In genomic region chr7:4863041-4863440, GRCm38 (mm10) we compare ENCODE assay signal across 9 mouse cellular contexts. TPM values are rescaled to one million over a fixed set of nuclear protein-coding genes. Genes with fewer than 3 reads are reported as not detected.
DNase-seq lines count a peak whose midpoint lies in the region; ATAC-seq and TF ChIP-seq lines count a peak whose summit lies in the region.
"Had no signal": no experiment of that assay in that cellular context is flagged by ENCODE, and none has a peak within 500 bp of the region (broad histone marks: within the 10 kb centered on the region; RNA-seq: fewer than 3 reads in every experiment).

No protein-coding gene starts in this region.

- H3K36me3 ChIP-seq in limb, embryonic 15.5 days, result no peaks in the 10 kb centered on the region
- no peaks in the 10 kb centered on the region for H3K36me3 ChIP-seq in thymus, adult 2 months (ENCODE audit: control insufficient read depth, insufficient read depth, low read length)
- H3K36me3 ChIP-seq: liver, embryonic 15.5 days had no signal

- TF ChIP-seq CTCF in thymus, adult 2 months (IDR thresholded peaks at IDR 0.05; ENCODE audit: borderline replicate concordance, control insufficient read depth, extremely low read depth, insufficient read depth, low read length, poor library complexity), result no peak

- 21% methylated on average over 1 of the region's 1 CpGs for WGBS in limb, embryonic 15.5 days
- 72% methylated on average over 1 of the region's 1 CpGs for WGBS in thymus, adult 2 months

- H3K27me3 ChIP-seq in limb, embryonic 15.5 days, result no peaks in the 10 kb centered on the region
- no peaks in the 10 kb centered on the region for H3K27me3 ChIP-seq in thymus, adult 2 months (ENCODE audit: control insufficient read depth, insufficient read depth, low read length)
- H3K27me3 ChIP-seq: liver, embryonic 15.5 days had no signal

- H3K27ac ChIP-seq in limb, embryonic 15.5 days, result peak overlapping the region; percentile 51; the same call in 1 of the 2 replicates
- no peak overlapping the region for H3K27ac ChIP-seq in thymus, adult 2 months (ENCODE audit: control insufficient read depth, insufficient read depth, low read length)
- H3K27ac ChIP-seq: liver, embryonic 15.5 days had no signal

- H3K4me1 ChIP-seq in limb, embryonic 15.5 days, result peaks cover 24% of the 10 kb centered on the region
- peaks cover 12% of the 10 kb centered on the region for H3K4me1 ChIP-seq in thymus, adult 2 months (replicated peaks; ENCODE audit: control insufficient read depth, insufficient read depth, low read length)

- H3K9ac ChIP-seq in limb, embryonic 15.5 days, result no peak overlapping the region
- H3K9ac ChIP-seq: liver, embryonic 15.5 days had no signal

- H3K9me3 ChIP-seq in limb, embryonic 15.5 days, result no peaks in the 10 kb centered on the region
- H3K9me3 ChIP-seq: liver, embryonic 15.5 days had no signal

- H3K4me2 ChIP-seq in limb, embryonic 15.5 days, result no peak overlapping the region
- H3K4me2 ChIP-seq: liver, embryonic 15.5 days had no signal

- no peak overlapping the region for H3K4me3 ChIP-seq in limb, embryonic 15.5 days
- no peak overlapping the region for H3K4me3 ChIP-seq in thymus, adult 2 months (ENCODE audit: control insufficient read depth, insufficient read depth, low read length)
- H3K4me3 ChIP-seq: liver, embryonic 15.5 days had no signal

- no peak for ATAC-seq in cerebellum, adult (ENCODE audit: insufficient number of reproducible peaks, low FRiP score, low TSS enrichment)
- ATAC-seq in limb, embryonic 15.5 days (ENCODE audit: insufficient number of reproducible peaks, low FRiP score, low TSS enrichment, low read depth), result no peak
- ATAC-seq in erythroblast, adult 5-6 weeks (replicated peaks; ENCODE audit: low FRiP score, poor library complexity, severe bottlenecking), result no peak
- ATAC-seq in erythroid progenitor cell, adult 5-6 weeks (replicated peaks; ENCODE audit: low FRiP score, poor library complexity, severe bottlenecking), result no peak

- DNase-seq in cerebellum, adult 11-12 months, result peak; percentile 61
- peak; percentile 93 for DNase-seq in adrenal gland, postnatal 10 days
- peak; percentile 35 for DNase-seq in gastrocnemius, postnatal 25 days
- DNase-seq in thymus, adult 2 months, result no peak

- TF ChIP-seq POLR2A in thymus, adult 2 months (IDR thresholded peaks at IDR 0.05; ENCODE audit: control insufficient read depth, extremely low read depth, insufficient read depth, low read length, poor library complexity), result no peak

RNA-seq across cellular contexts. Expression of gene Isoc2b, which starts 7.0 kb away (rescaled TPM):
- total RNA-seq in adrenal gland, postnatal 10 days (2021), result 10 to 100 TPM in 1 of 2 experiments, 1 to 10 TPM in 1; 6.8 to 13.3 TPM
- total RNA-seq in gastrocnemius, postnatal 25 days (2021), result 1 to 10 TPM; 4.3 to 4.5 TPM
- 12.7 and 12.9 TPM in 2 replicates for polyA plus RNA-seq in limb, embryonic 15.5 days (2015; fragmentation: Nextera tagmentation; extraction: Ambion mirVana)
- polyA plus RNA-seq in thymus, adult 2 months (2012; rRNA removed), result 21.8 and 23.6 TPM in 2 replicates
- total RNA-seq in erythroblast, adult 5-6 weeks (2015; ENCODE audit: low replicate concordance), result 2.3 and 3.3 TPM in 2 replicates
- 5.1 and 13.9 TPM in 2 replicates for total RNA-seq in erythroblast, adult 5-6 weeks (2017; ENCODE audit: low replicate concordance)
- total RNA-seq in erythroid progenitor cell, adult 5-6 weeks (2015; ENCODE audit: low replicate concordance), result not detected in 2 replicates
- total RNA-seq in erythroid progenitor cell, adult 5-6 weeks (2017; ENCODE audit: low replicate concordance), result 1.5 TPM in 1 of 2 replicates, not detected in the other

RNA-seq across cellular contexts. Expression of gene Isoc2a, which starts 13.9 kb away (rescaled TPM):
- total RNA-seq in adrenal gland, postnatal 10 days (2021), result 10 to 100 TPM; 52.8 to 56.8 TPM
- 10 to 100 TPM; 21.4 to 24.3 TPM for total RNA-seq in gastrocnemius, postnatal 25 days (2021)
- polyA plus RNA-seq in limb, embryonic 15.5 days (2015; fragmentation: Nextera tagmentation; extraction: Ambion mirVana), result 0.86 and 1.0 TPM in 2 replicates
- 20.3 and 20.5 TPM in 2 replicates for polyA plus RNA-seq in thymus, adult 2 months (2012; rRNA removed)
- not detected in 2 replicates for total RNA-seq in erythroblast, adult 5-6 weeks (2015; ENCODE audit: low replicate concordance)
- total RNA-seq in erythroblast, adult 5-6 weeks (2017; ENCODE audit: low replicate concordance), result 2.4 and 3.2 TPM in 2 replicates
- 2.2 TPM in 1 of 2 replicates, not detected in the other for total RNA-seq in erythroid progenitor cell, adult 5-6 weeks (2015; ENCODE audit: low replicate concordance)
- 0.26 and 1.8 TPM in 2 replicates for total RNA-seq in erythroid progenitor cell, adult 5-6 weeks (2017; ENCODE audit: low replicate concordance)

RNA-seq across cellular contexts. Expression of gene Shisa7, which starts 18.5 kb away (rescaled TPM):
- 1 to 10 TPM; 1.3 to 3.1 TPM for total RNA-seq in adrenal gland, postnatal 10 days (2021)
- total RNA-seq in gastrocnemius, postnatal 25 days (2021), result not detected
- 0.32 and 0.46 TPM in 2 replicates for polyA plus RNA-seq in limb, embryonic 15.5 days (2015; fragmentation: Nextera tagmentation; extraction: Ambion mirVana)
- polyA plus RNA-seq in thymus, adult 2 months (2012; rRNA removed), result 0.48 and 0.74 TPM in 2 replicates
- not detected in 2 replicates for total RNA-seq in erythroblast, adult 5-6 weeks (2015; ENCODE audit: low replicate concordance)
- total RNA-seq in erythroblast, adult 5-6 weeks (2017; ENCODE audit: low replicate concordance), result not detected in 2 replicates
- total RNA-seq in erythroid progenitor cell, adult 5-6 weeks (2015; ENCODE audit: low replicate concordance), result not detected in 2 replicates
- total RNA-seq in erythroid progenitor cell, adult 5-6 weeks (2017; ENCODE audit: low replicate concordance), result not detected in 2 replicates
- polyA plus RNA-seq: liver, embryonic 15.5 days had no signal

RNA-seq across cellular contexts. Expression of gene Gm36210, which starts 43.3 kb away (rescaled TPM):
- not detected for total RNA-seq in adrenal gland, postnatal 10 days (2021)
- total RNA-seq in gastrocnemius, postnatal 25 days (2021), result under 1 TPM; 0.21 to 0.36 TPM
- polyA plus RNA-seq in limb, embryonic 15.5 days (2015; fragmentation: Nextera tagmentation; extraction: Ambion mirVana), result 0.17 TPM in 1 of 2 replicates, not detected in the other
- 0.15 and 0.17 TPM in 2 replicates for polyA plus RNA-seq in thymus, adult 2 months (2012; rRNA removed)
- total RNA-seq in erythroblast, adult 5-6 weeks (2015; ENCODE audit: low replicate concordance), result not detected in 2 replicates
- not detected in 2 replicates for total RNA-seq in erythroblast, adult 5-6 weeks (2017; ENCODE audit: low replicate concordance)
- total RNA-seq in erythroid progenitor cell, adult 5-6 weeks (2015; ENCODE audit: low replicate concordance), result not detected in 2 replicates
- total RNA-seq in erythroid progenitor cell, adult 5-6 weeks (2017; ENCODE audit: low replicate concordance), result not detected in 2 replicates
- polyA plus RNA-seq: liver, embryonic 15.5 days had no signal

RNA-seq across cellular contexts. Expression of gene Ube2s, which starts 50.7 kb away (rescaled TPM):
- total RNA-seq in adrenal gland, postnatal 10 days (2021), result 100 to 1,000 TPM; 122 to 126 TPM
- total RNA-seq in gastrocnemius, postnatal 25 days (2021), result 10 to 100 TPM; 65.5 to 67.9 TPM
- 270 and 282 TPM in 2 replicates for polyA plus RNA-seq in limb, embryonic 15.5 days (2015; fragmentation: Nextera tagmentation; extraction: Ambion mirVana)
- polyA plus RNA-seq in thymus, adult 2 months (2012; rRNA removed), result 970 and 1,071 TPM in 2 replicates
- 167 and 232 TPM in 2 replicates for total RNA-seq in erythroblast, adult 5-6 weeks (2015; ENCODE audit: low replicate concordance)
- 97.4 and 134 TPM in 2 replicates for total RNA-seq in erythroblast, adult 5-6 weeks (2017; ENCODE audit: low replicate concordance)
- 686 and 831 TPM in 2 replicates for total RNA-seq in erythroid progenitor cell, adult 5-6 weeks (2015; ENCODE audit: low replicate concordance)
- 310 and 437 TPM in 2 replicates for total RNA-seq in erythroid progenitor cell, adult 5-6 weeks (2017; ENCODE audit: low replicate concordance)

Comparison
In these comparisons a context has a peak if more than half of its experiments do, and no peak if none do; other contexts are left out.
1. RNA of gene Isoc2a, which starts 13.9 kb away (total RNA-seq): 52.8 to 56.8 TPM in adrenal gland, postnatal 10 days and 21.4 to 24.3 TPM in gastrocnemius, postnatal 25 days; 2.4 to 3.2 TPM in erythroblast, adult 5-6 weeks and 0.26 to 2.2 TPM in erythroid progenitor cell, adult 5-6 weeks; every median in the first group is over 4 times any median in the second.